Mouse (Mus musculus) spleen, postnatal 36 days (tissue): ENCODE data around the gene Bhlhe40.

Source experiments
- DNase-seq, 2 experiments: peaks; one replicate each; pipeline ENCODE4 v3.0.0; 2022; ENCODE audit warnings: low spot score in 2 of 2, mixed read lengths in 1 of 2

Gene Bhlhe40

GRCm38 (mm10) chr6:108662314-108663240 is 2.1 kb downstream of the Bhlhe40 start:
- peak; percentile 29 to 36 for DNase-seq

GRCm38 (mm10) chr6:108663241-108664194 is 3.1 kb downstream of the Bhlhe40 start:
- no peak for DNase-seq

DNA sequence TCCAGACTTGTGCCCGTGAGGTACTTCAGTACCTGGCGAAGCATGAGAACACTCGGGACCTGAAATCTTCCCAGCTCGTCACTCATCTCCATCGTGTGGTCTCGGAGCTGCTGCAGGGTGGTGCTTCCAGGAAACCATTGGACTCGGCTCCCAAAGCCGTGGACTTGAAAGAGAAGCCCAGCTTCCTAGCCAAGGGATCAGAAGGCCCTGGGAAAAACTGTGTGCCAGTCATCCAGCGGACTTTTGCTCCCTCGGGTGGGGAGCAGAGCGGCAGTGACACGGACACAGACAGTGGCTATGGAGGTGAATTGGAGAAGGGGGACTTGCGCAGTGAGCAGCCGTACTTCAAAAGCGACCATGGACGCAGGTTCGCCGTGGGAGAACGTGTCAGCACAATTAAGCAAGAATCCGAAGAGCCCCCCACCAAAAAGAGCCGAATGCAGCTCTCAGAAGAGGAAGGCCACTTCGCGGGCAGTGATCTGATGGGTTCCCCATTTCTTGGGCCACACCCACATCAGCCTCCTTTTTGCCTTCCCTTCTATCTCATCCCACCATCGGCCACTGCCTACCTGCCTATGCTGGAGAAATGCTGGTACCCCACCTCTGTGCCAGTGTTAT is 4.2 kb downstream of the Bhlhe40 start:
- DNase-seq: no peak

DNA sequence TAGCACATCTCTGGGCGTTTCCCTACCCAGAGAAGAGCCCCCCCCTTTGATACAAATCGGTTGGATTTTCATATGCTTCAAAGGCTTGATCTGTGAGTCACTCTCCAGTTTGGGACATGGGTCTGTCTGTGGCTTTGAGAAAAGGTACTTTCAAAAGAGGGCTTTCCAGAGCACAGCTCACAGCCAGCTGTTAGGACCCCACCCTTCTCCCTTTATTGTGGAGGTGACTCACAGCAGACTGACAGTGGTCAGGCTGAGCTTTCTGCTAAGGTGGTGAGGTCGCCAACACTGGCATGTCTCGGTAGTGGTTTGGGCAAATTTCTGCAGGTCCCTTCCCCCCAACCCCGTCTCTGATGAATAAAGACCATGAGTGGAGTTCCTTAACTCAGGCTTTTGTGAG is 5.2 kb downstream of the Bhlhe40 start:
- DNase-seq: no peak

GRCm38 (mm10) chr6:108666648-108667488 is 6.4 kb downstream of the Bhlhe40 start:
- DNase-seq: no peak

GRCm38 (mm10) chr6:108667599-108668021 is 7.2 kb downstream of the Bhlhe40 start:
- DNase-seq: no peak

DNA sequence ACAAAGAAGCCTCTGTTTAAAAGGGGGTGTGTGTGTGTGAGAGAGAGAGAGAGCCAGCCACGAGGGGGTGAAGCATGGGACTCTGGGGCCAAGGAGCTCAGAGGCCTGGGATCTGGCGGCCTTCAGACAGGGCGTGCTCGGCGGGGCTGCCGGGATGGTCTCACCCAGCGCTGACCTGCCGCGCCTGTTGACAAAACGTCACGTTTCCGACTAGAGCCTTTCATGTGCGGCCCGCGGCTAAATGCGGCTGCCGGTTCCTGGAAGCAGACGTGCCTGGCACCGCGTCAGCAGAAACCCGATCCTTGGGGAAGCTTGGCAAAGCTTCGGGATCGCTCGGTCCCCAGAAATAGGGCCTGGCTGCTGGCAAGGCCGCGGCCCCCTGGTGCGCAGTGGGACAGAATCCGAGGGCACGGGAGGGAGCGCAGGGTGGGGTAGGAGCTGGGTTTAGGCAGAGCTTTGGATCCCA is 7.9 kb downstream of the Bhlhe40 start:
- DNase-seq: peak; percentile 35 to 38

DNA sequence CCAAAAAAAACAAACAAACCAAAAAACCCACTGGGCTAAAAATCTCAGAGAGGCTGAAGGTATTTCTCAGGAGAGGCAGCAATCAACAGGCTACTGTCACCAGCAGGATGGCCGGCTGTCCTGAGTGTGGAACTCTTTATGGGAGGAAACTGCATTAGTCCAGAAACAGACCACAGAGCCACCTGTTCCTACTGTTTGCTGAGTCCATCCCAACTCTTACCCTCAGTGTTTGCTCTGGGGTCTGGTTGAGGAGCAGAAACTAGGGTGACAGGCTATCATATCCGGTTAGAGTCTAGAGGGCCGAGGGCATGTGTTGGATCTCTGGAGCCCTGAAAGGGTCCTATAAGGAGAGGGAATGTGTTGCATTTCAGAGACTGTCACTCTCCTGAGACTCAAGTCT is 9.8 kb downstream of the Bhlhe40 start:
- no peak for DNase-seq

GRCm38 (mm10) chr6:108670821-108671220 is 10.4 kb downstream of the Bhlhe40 start:
- no peak for DNase-seq

- no peak for DNase-seq
Observed at GRCm38 (mm10) chr6:108672094-108672493, 11.7 kb downstream of the Bhlhe40 start.

DNA sequence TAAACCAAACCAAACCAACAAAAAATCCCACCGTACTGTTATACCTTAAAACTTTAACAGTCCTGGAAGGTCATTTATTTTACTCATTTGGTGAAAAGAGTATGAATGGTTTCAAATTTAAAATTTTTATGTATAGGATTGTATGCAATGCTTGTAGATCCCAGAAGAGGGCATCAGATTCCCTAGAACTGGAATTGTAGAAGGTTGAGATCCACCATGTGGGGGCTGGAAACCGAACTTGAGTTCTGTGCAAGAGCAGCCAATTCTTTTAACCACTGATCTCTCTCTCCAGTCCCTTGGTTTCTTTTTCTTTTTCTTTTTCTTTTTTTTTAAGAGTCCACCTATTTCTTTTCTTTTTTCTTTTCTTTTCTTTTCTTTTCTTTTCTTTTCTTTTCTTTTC is 13.8 kb downstream of the Bhlhe40 start:
- DNase-seq: no peak

- no peak for DNase-seq
Observed at GRCm38 (mm10) chr6:108676783-108677340, 16.4 kb downstream of the Bhlhe40 start.

DNA sequence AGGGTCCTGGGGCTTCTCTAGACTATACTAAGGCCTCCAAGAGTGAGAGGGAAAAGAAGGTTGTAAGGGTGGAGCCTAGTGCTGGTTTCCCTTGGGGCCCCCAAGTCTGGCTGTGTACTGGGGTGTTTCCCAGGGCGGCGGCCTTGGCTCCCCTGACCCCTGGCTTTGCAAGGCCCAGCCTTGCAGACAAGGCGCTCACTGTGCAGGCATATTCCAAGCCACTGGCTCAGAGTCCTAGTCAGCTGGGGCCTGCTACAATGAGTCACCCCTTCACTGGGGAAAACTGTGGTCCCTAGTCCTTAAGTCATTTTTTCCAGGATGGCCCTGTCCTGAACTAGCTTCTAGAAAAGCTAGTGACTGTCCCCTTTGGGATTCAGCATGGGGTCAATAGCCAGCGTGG is 17.3 kb downstream of the Bhlhe40 start:
- DNase-seq: no peak

GRCm38 (mm10) chr6:108678227-108678626 is 17.8 kb downstream of the Bhlhe40 start:
- no peak for DNase-seq

DNA sequence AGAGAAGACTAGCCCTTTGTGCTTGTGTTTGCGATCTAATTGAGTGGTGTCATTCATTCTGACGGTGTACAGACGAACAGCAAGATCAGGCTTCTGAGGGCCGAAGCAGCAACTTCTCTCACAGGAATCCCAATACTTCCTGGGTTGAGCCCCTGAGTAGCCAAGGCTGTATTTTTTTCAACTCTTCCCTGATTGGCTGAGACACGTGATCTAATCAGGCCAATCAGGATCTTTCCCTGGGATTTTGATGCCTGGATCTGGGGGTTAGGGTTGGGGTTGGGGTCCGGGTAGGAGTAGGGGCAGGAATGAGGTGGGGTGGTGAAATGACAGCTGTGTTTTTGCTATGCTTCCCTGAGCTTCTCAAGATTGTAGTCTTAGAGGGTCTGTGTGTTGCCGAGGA is 20.1 kb downstream of the Bhlhe40 start:
- DNase-seq: no peak

DNA sequence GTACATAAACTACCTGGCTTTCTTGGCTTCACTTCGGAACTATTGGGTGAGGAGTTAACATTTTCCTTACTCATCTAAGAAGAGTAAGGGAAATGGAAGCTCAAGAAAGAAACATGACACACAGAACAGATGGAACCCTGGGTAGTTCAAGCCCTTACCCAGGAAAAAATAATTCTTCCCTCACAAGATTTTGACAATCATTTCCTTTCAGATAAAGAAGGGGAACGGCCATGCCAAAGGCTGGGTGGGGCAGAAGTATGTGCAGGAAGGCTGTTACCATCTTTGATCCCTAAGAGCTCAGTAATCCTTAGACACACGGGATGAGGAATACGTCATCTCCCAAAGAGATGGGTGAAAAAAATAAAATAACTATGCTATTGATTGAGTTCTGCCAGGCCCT is 20.7 kb downstream of the Bhlhe40 start:
- no peak for DNase-seq

DNA sequence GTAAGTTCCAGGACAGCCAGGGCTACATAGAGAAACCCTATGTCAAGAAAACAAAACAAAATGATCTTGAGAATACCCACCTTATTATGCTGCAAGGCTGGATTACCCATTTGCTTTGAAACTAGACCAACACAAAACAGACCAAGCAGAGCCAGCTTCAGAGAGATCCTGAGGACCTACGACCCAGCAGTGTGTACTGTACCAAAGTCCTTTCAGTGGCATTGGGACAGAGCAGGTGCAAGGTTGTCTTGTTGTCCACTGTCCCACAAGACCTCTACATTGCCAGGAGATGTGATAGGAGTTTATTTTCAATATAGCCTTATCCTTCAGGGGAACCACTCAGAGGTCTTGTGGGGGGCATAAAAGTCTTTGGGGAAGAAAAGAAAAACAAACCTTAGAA is 22.7 kb downstream of the Bhlhe40 start:
- no peak for DNase-seq

- DNase-seq: no peak
Observed at GRCm38 (mm10) chr6:108684430-108684829, 24.0 kb downstream of the Bhlhe40 start.

DNA sequence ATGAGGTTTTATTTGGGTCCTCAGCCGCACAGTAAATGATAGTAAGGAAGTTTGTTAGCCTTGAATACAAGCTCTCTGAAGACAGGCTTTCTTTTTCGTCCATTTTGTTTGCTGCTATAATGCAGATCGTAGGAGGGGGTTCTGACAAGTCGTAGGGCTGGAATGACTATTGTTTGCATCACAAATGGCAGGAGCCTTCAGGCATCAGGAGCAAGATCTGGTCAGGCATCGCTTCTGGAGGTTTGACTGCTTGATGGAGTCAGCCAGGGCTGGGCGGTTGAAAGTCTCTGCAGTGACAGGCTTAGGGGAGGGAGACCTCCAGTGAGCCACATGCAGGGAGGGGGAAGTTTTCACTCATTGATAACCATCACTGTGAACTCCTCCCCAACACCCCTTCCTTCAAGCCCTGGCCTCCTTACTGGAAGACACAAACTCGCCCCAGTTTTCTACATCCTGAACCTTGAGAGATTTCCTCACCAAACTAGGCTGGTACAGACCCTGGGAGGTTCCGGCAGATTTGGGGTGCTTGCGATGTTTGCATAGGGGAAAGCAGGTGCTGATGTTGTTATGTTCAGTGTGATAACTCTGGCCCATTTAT is 25.4 kb downstream of the Bhlhe40 start:
- DNase-seq: no peak

GRCm38 (mm10) chr6:108686930-108687329 is 26.5 kb downstream of the Bhlhe40 start:
- no peak for DNase-seq
